Mouse (Mus musculus) layer of hippocampus, postnatal 25 days (tissue): ENCODE measurements at regions not wholly inside any gene's neighbourhood (a gene's known extent, or its start where the extent isn't known, plus 50 kb on each side); places are given as distances from the start of the nearest gene placed in this dataset.

ENCODE experiments used
- DNase-seq, 2 experiments: peaks; one replicate each; pipeline ENCODE4 v3.0.0; 2022; ENCODE audit warnings: mixed read lengths in 2 of 2, low spot score in 1 of 2; ENCODE audit errors: extremely low spot score in 1 of 2

DNA sequence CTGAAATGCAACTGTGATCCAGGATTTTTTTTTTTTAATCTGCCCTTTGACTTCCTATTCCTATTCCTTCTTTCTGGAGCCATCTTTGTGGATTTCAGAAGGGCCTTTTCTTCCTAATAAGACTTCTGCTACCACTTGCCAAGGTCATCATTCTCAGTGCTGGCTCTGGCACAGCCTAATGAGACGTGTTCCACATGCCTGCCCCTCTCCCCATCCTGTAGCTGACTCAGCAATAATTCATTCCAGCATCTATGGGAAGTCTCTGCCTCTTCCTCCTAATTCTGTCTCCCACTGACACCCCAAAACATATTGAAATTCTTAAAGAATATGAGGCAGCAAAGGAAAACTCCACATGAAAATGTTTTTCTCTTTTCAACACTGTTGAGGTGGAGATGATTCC is 91.7 kb upstream of the Cep162 start:
- DNase-seq = no peak

DNA sequence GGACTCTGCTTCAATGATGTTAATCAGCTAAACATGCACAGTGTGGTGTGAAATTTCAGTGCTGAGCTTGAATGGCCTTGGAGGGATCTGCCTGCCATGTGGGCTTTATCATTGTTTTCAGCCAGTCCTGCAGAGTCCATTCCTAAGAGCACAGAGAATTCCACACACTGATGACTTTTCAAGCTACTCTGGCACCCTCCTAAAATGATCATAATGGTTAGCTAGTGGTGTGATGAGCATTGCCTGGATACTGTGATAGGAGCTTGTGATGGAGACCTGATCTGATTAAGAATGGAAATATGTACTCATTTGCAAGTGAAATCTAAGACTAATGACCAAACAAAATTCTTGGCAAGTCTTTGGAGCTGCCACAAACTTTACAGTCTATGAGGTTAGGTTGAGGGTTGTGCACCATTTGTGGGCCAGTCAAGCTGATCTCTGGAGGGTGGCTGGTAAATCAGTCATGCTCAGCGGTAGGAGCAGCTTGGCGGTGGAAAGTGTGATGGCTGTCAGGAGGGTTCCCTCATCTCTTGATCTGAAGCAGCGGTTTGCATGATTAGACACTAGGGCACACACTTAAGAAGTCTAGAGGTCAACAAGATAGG is 91.0 kb upstream of the Cep162 start:
- DNase-seq = no peak

DNA sequence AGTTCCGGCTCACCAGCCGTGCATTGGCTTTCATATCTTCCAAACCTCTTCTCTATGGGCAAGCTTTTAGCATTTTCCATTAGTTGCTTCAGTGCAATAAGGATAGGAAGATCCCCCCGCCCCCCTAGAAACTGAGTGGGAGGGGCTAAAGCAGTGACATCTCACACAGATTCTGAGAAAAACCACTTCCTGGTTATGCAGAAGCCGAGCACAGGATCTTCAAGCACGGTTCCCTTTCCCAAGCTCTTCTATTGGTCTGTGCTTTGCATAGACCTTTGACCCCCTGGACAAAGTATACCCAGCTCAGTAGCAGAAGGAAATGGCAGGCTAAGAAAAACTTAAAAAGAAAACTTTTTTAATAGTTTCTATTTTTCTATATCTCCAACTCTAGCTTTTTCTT is 86.1 kb upstream of the Cep162 start:
- no peak for DNase-seq

DNA sequence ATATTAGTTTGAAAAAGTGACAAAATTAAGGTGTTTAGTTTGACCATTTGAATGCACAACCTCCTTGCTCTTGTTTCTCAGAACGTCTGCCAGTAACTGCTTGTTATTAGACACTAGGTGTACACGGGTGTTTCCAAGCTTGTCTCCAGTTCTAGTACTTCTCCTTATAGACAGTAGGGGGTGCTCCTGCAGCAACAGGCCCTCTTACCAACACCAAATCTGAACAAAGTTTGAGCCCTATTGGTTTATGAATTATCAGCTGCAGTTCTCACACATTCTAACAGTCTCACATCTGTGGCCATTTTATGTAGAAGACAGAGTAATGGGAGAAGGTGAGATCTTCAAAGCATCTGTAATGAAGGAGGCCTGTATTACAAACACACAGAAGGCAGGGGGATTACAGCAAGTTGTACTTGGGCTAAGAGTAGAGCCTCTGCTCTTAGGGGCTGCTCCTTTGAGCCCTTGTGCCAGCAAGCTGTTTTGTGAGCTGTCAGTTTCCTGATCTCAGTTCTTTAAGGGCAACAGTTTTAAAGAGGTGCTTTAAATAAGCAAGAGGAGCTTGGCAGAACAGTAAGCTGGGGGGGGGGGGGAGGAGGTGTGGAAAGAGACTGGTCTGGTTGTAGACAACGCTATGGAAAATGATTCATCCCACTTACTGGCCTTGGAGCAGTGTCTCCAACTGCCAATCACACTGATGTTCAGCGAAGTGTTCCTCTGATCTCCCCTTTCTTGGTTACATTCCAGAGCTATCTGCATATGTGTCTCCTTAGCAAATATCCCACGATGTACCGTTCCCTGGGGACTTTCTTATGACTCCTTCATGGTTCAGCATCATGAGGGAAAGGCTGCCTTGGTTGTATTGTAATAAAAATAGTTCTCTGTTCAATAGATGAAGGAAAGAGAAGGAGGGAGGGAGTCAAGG is 71.3 kb upstream of the Cep162 start:
- DNase-seq = no peak

DNA sequence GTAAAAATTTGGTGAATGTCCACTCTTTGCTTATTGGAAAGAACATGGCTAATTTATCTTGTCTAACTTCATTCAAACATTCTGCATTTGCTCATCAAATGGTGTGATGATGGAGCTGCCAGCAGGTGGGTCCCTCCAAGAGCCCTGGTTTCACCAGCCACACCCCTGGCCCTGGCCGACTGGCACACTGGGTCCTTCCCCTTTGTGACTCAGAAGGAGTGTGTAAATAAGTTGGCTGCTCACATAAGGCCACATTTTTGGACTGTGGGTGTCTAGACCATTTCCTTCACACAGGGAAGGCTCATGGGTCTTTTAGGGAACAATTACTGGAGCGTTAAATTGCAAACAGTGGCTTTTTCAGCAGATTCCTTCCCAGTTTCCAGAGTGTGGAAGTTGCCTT is 68.4 kb upstream of the Cep162 start:
- no peak for DNase-seq

DNA sequence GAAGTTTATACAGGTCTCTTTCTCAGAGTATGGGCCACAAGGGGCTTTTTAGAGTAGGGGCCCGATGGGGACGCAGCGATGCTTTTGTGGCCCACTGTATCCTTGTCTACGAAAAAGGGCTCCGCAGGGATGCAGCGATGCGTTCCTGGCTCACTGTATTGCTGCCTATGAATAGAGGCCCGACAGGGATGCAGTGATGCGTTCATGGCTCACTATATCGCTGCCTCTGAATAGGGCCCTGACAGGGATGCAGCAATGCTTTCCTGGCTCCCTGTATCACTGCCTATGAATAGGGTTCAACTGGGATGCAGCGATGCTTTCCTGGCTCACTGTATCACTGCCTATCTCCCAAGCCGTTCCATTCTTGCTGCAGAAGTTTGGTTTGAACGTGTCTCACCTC is 65.4 kb upstream of the Cep162 start:
- DNase-seq = no peak

DNA sequence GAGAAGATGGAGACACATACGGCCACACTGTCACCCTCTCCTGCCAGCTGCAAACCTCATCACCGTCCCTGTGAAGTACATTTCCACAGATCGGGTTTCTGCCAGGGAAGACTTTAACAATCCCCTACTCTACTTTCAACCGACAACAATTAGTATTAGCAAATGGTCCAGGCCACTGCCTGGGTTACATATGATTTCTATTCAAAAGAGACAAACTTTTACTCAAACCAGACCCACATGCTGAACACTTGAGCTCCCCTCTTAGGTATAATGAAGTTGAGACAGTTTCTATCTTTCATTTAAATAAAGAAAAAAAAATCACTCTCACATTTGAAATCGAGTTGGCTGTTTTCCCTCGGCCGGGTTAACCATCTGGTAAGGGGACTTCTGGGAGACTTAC is 63.4 kb upstream of the Cep162 start:
- no peak for DNase-seq

DNA sequence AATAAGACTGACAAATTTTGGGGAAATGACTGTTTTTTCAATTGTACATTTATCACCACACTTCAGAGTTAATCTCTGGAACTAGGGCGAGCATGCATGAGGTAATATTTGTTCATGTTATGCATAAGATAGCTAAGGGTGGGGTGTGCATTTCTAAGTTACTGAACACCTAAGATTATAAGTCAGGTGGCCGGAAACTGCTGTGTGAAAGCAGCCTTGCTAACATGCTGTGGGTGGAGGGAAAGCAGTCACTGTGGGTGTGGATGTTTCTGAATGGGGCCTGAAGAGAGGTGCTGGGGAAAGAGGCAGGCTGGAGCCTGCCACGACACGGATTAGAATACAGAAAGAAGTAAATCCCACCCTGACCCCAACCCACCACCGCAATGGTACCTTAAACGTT is 54.8 kb upstream of the Cep162 start:
- DNase-seq = no peak
